Mouse (Mus musculus) hindbrain, embryonic 15.5 days (tissue): ENCODE measurements around the gene G6pdx. TPM values are rescaled to one million over a fixed set of nuclear protein-coding genes. Genes with fewer than 3 reads are reported as not detected.

Experiments used
- ATAC-seq: fragments of 200-750 bp; cut with Nextera tagmentation; 2 replicates; pipeline ENCODE4 v1.8.0; 2017; ENCODE audit warnings: low read depth, moderate number of reproducible peaks, moderate TSS enrichment; ENCODE audit not compliant: low FRiP score
- H3K27ac ChIP-seq: fragments of 300-500 bp; sonication (generic); replicated peaks from 2 replicates; pipeline ENCODE4 v1.5.1; 2015; ENCODE audit warnings: mild to moderate bottlenecking, inconsistent platforms
- H3K27me3 ChIP-seq: fragments of 300-500 bp; sonication (generic); 2 replicates; pipeline ENCODE4 v1.6.1; 2015; ENCODE audit warnings: control low read depth, inconsistent platforms
- H3K36me3 ChIP-seq: fragments of 300-500 bp; sonication (generic); 2 replicates; pipeline ENCODE4 v1.6.1; 2015; ENCODE audit warnings: control low read depth, inconsistent platforms
- H3K4me1 ChIP-seq: fragments of 300-500 bp; sonication (generic); replicated peaks from 2 replicates; pipeline ENCODE4 v1.6.1; 2015; ENCODE audit warnings: control low read depth, inconsistent platforms
- H3K4me2 ChIP-seq: fragments of 300-500 bp; sonication (generic); 2 replicates; pipeline ENCODE4 v1.6.1; 2015; ENCODE audit warnings: moderate library complexity, mild to moderate bottlenecking, inconsistent platforms
- H3K4me3 ChIP-seq: fragments of 300-500 bp; sonication (generic); 2 replicates; pipeline ENCODE4 v1.5.1; 2015; ENCODE audit warnings: mild to moderate bottlenecking, inconsistent platforms
- H3K9ac ChIP-seq: fragments of 300-500 bp; sonication (generic); 2 replicates; pipeline ENCODE4 v1.6.1; 2015; ENCODE audit warnings: inconsistent platforms
- H3K9me3 ChIP-seq: fragments of 300-500 bp; sonication (generic); 2 replicates; pipeline ENCODE4 v1.6.1; 2016; ENCODE audit warnings: control low read depth, inconsistent platforms
- WGBS: fragments of 180-500 bp; shearing (Covaris S2); methylation state at CpG from one replicate; pipeline ENCODE4 v1.1.7; 2015; 5-methylcytosine and 5-hydroxymethylcytosine counted together
- polyA plus RNA-seq: library from polyadenylated mRNA; unstranded; fragments of >200 nt; fragmentation: Nextera tagmentation; extraction: Ambion mirVana; gene quantifications from 2 replicates; pipeline ENCODE4 v1.2.1, GENCODE M21; 2015

G6pdx gene
- 46.3 and 53.2 TPM in 2 replicates for polyA plus RNA-seq

- 17% methylated on average over 25 of the region's 25 CpGs for WGBS
- Histone ChIP-seq H3K27ac (peak within 1 kb of the TSS; percentile 88), H3K4me2 (peak within 1 kb of the TSS; percentile 69), H3K4me1 (peaks cover 6% of the 10 kb centered on the region), H3K27me3 (no peaks in the 10 kb centered on the region), H3K9ac (peak within 1 kb of the TSS; percentile 52), H3K9me3 (no peaks in the 10 kb centered on the region), H3K4me3 (peak within 1 kb of the TSS; percentile 57), H3K36me3 (peaks cover 3% of the 10 kb centered on the region; the same call in 1 of the 2 replicates)
- ATAC-seq: peak; percentile 85
Measured at GRCm38 (mm10) chrX:74428826-74429276, at the start of gene G6pdx. Gene G6pdx (minus strand): TSS chrX:74429194.

- Histone ChIP-seq H3K4me1 (no peaks in the 10 kb centered on the region), H3K9ac (no peak overlapping the region), H3K9me3 (no peaks in the 10 kb centered on the region), H3K36me3 (no peaks in the 10 kb centered on the region), H3K4me3 (no peak overlapping the region), H3K27me3 (no peaks in the 10 kb centered on the region), H3K27ac (no peak overlapping the region), H3K4me2 (no peak overlapping the region)
- WGBS: 14% methylated on average over 4 of the region's 4 CpGs
- ATAC-seq: peak; percentile 69
Measured at GRCm38 (mm10) chrX:74452773-74453172, 23.8 kb upstream of the G6pdx start.

GRCm38 (mm10) chrX:74451157-74451912 lies 22.3 kb upstream of the G6pdx start:
- 78% methylated on average over 4 of the region's 4 CpGs for WGBS
- ATAC-seq: no peak
- H3K4me1 ChIP-seq: no peaks in the 10 kb centered on the region

GRCm38 (mm10) chrX:74429290-74429821 lies 362 bp upstream of the G6pdx start:
- H3K4me1 ChIP-seq: peaks cover 6% of the 10 kb centered on the region
- WGBS: 23% methylated on average over 22 of the region's 22 CpGs
- peak overlapping the region; percentile 88 for H3K27ac ChIP-seq

More at GRCm38 (mm10) chrX:74451157-74451912, 22.3 kb upstream of the G6pdx start:
- Histone ChIP-seq H3K36me3 (no peaks in the 10 kb centered on the region), H3K4me3 (no peak overlapping the region), H3K9ac (no peak overlapping the region), H3K27me3 (no peaks in the 10 kb centered on the region), H3K9me3 (no peaks in the 10 kb centered on the region), H3K27ac (no peak overlapping the region), H3K4me2 (no peak overlapping the region)

GRCm38 (mm10) chrX:74428146-74428825 lies 708 bp downstream of the G6pdx start:
- Histone ChIP-seq H3K4me2 (peak overlapping the region; percentile 69), H3K36me3 (peaks cover 3% of the 10 kb centered on the region; the same call in 1 of the 2 replicates), H3K27ac (peak overlapping the region; percentile 88), H3K4me1 (peaks cover 6% of the 10 kb centered on the region), H3K9me3 (no peaks in the 10 kb centered on the region), H3K9ac (peak overlapping the region; percentile 52), H3K4me3 (peak overlapping the region; percentile 57), H3K27me3 (no peaks in the 10 kb centered on the region)
- ATAC-seq: peak; percentile 58
- WGBS: 26% methylated on average over 35 of the region's 35 CpGs

More at GRCm38 (mm10) chrX:74429290-74429821, 362 bp upstream of the G6pdx start:
- H3K4me2 ChIP-seq: peak overlapping the region; percentile 69
- H3K9ac ChIP-seq: peak overlapping the region; percentile 52
- no peaks in the 10 kb centered on the region for H3K27me3 ChIP-seq
- H3K4me3 ChIP-seq: peak overlapping the region; percentile 57
- H3K9me3 ChIP-seq: no peaks in the 10 kb centered on the region
- peak; percentile 72 for ATAC-seq
- H3K36me3 ChIP-seq: peaks cover 6% of the 10 kb centered on the region; the same call in 1 of the 2 replicates

- H3K27ac ChIP-seq: no peak overlapping the region
- no peaks in the 10 kb centered on the region for H3K9me3 ChIP-seq
- WGBS: 95% methylated on average over 3 of the region's 3 CpGs
- H3K9ac ChIP-seq: no peak overlapping the region
- peaks cover 6% of the 10 kb centered on the region for H3K4me1 ChIP-seq
- H3K27me3 ChIP-seq: no peaks in the 10 kb centered on the region
- no peak overlapping the region for H3K4me2 ChIP-seq
- no peak for ATAC-seq
- peaks cover 3% of the 10 kb centered on the region; the same call in 1 of the 2 replicates for H3K36me3 ChIP-seq
- H3K4me3 ChIP-seq: no peak overlapping the region
Measured at GRCm38 (mm10) chrX:74427116-74427515, 1.9 kb downstream of the G6pdx start.

GRCm38 (mm10) chrX:74426256-74426655 lies 2.7 kb downstream of the G6pdx start:
- Histone ChIP-seq H3K27ac (no peak overlapping the region), H3K4me3 (no peak overlapping the region), H3K4me1 (peaks cover 6% of the 10 kb centered on the region), H3K36me3 (peaks cover 3% of the 10 kb centered on the region; the same call in 1 of the 2 replicates), H3K27me3 (no peaks in the 10 kb centered on the region), H3K9me3 (no peaks in the 10 kb centered on the region), H3K9ac (no peak overlapping the region), H3K4me2 (no peak overlapping the region)
- 83% methylated on average over 1 of the region's 1 CpGs for WGBS
- ATAC-seq: no peak

- Histone ChIP-seq H3K27me3 (no peaks in the 10 kb centered on the region), H3K4me3 (no peak overlapping the region), H3K4me2 (no peak overlapping the region), H3K36me3 (peaks cover 3% of the 10 kb centered on the region; the same call in 1 of the 2 replicates), H3K9me3 (no peaks in the 10 kb centered on the region), H3K9ac (no peak overlapping the region), H3K27ac (no peak overlapping the region), H3K4me1 (peaks cover 3% of the 10 kb centered on the region)
- no peak for ATAC-seq
- 84% methylated on average over 4 of the region's 4 CpGs for WGBS
Measured at GRCm38 (mm10) chrX:74425195-74425594, 3.8 kb downstream of the G6pdx start.

- Histone ChIP-seq H3K4me2 (no peak overlapping the region), H3K4me3 (no peak overlapping the region), H3K27me3 (no peaks in the 10 kb centered on the region), H3K27ac (no peak overlapping the region), H3K4me1 (no peaks in the 10 kb centered on the region), H3K36me3 (peaks cover 3% of the 10 kb centered on the region; the same call in 1 of the 2 replicates), H3K9me3 (no peaks in the 10 kb centered on the region), H3K9ac (no peak overlapping the region)
- ATAC-seq: no peak
Measured at GRCm38 (mm10) chrX:74424443-74424842, 4.6 kb downstream of the G6pdx start.

GRCm38 (mm10) chrX:74413377-74413776 lies 15.6 kb downstream of the G6pdx start:
- Histone ChIP-seq H3K4me2 (no peak overlapping the region), H3K4me1 (no peaks in the 10 kb centered on the region)
- peak; percentile 75; the same call in 1 of the 2 replicates for ATAC-seq

GRCm38 (mm10) chrX:74408340-74408739 lies 20.7 kb downstream of the G6pdx start:
- Histone ChIP-seq H3K36me3 (no peaks in the 10 kb centered on the region), H3K4me2 (no peak overlapping the region), H3K9me3 (no peaks in the 10 kb centered on the region), H3K4me3 (no peak overlapping the region), H3K9ac (no peak overlapping the region), H3K27ac (no peak overlapping the region), H3K27me3 (no peaks in the 10 kb centered on the region), H3K4me1 (no peaks in the 10 kb centered on the region)
- no peak for ATAC-seq
- WGBS: 40% methylated on average over 2 of the region's 2 CpGs

More at GRCm38 (mm10) chrX:74413377-74413776, 15.6 kb downstream of the G6pdx start:
- Histone ChIP-seq H3K27me3 (no peaks in the 10 kb centered on the region), H3K4me3 (no peak overlapping the region), H3K9me3 (no peaks in the 10 kb centered on the region), H3K36me3 (no peaks in the 10 kb centered on the region), H3K27ac (no peak overlapping the region), H3K9ac (no peak overlapping the region)

- H3K9ac ChIP-seq: no peak overlapping the region
- H3K4me3 ChIP-seq: no peak overlapping the region
- H3K4me2 ChIP-seq: no peak overlapping the region
- no peak for ATAC-seq
- H3K4me1 ChIP-seq: no peaks in the 10 kb centered on the region
- WGBS: 87% methylated on average over 3 of the region's 3 CpGs
- no peaks in the 10 kb centered on the region for H3K27me3 ChIP-seq
- no peaks in the 10 kb centered on the region for H3K36me3 ChIP-seq
- no peaks in the 10 kb centered on the region for H3K9me3 ChIP-seq
- no peak overlapping the region for H3K27ac ChIP-seq
Measured at GRCm38 (mm10) chrX:74400136-74400535, 28.9 kb downstream of the G6pdx start.
